Mouse (Mus musculus) heart, postnatal 0 days (tissue): ENCODE data around the gene Olfr1178.

Experiments used
- CTCF ChIP-seq: IDR thresholded peaks from 2 replicates; pipeline ENCODE4 v1.5.1; 2016; ENCODE audit warnings: antibody characterized with exemption, control low read depth, low read depth
- EP300 ChIP-seq: IDR thresholded peaks from 2 replicates; pipeline ENCODE4 v1.6.1; 2016; ENCODE audit warnings: antibody characterized with exemption, low read depth

- no peak for TF ChIP-seq CTCF
- no peak for TF ChIP-seq EP300
Measured at GRCm38 (mm10) chr2:88346392-88346791, 40.5 kb upstream of the Olfr1178 start, which contains the start of gene Olfr1177-ps.
